Mouse (Mus musculus) embryo, embryonic 9.5 days (tissue): ENCODE measurements around the gene Ltbp1.
"Not testable (repeated sequence)": the region's sequence is repeated elsewhere in the genome, so short reads cannot be mapped to it uniquely, and the experiment has no call there.

Experiments used
- DNase-seq: peaks from one replicate; pipeline ENCODE4 v3.0.0-alpha.2; 2017; ENCODE audit errors: extremely low spot score

Gene Ltbp1

DNA sequence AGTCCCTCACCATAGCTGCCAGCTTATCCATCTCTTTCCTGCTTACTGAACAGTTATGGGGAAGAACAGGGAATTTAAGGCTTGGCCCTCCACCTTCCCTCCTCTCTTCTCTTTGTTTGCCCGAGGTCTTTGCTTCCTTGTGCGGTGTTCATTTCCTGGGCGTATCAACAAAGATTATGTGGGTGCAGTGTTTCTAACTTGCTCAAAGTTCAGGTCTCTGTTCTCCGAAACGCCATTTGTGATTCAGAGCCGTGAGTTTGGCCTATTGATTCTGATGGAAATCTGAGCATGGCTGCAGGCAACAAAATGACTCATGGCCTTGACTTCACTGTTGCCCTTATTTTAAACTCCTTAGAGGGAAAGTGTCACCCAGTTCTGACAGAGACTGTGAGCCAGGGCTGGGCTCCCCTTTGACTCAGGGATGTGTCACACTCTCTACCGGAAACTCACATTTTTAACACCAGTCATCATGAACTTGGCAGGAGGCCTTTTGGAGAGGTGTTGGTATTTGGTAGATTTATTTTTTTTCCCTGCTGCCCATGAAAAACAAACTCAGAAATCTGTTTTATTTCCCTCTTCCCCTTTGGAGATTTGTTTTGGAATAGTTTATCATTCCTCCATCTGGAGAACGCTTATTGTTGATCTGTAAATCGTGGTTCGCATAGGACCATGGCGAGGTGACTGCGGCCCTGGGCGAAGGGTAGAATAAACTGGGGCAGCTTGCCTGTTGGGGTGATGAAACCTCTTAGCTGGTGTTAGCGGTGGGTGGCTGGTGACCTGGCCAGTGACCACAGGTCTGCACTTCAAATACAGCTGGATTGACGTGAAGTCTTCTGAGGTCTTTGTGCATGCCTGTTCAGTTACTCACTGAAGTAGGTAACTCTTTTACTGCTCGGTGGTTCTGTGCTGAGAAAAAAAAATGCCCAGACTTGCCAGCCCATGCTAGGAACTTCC, 105.2 kb downstream of the Ltbp1 start:
- DNase-seq, result no peak

DNA sequence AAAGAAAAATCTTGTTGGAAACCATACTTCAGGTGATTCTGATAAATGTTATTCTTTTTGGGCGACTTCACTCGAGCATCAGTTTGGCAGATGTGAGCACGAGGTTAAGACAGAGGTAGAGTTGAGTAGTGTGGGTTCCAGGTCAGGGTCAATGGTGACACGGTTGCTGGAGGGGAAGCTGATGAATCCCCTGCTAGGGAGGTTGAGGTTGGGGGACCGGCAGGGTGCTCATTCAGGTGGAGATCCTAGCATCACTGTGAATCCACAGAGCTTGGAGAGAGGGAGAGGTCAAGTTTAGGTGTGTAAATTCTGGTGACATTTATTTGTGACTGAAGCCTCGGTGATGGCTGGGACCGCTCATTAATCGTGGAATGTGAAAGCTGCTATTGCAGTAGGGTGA, 110.2 kb downstream of the Ltbp1 start:
- no peak for DNase-seq

DNA sequence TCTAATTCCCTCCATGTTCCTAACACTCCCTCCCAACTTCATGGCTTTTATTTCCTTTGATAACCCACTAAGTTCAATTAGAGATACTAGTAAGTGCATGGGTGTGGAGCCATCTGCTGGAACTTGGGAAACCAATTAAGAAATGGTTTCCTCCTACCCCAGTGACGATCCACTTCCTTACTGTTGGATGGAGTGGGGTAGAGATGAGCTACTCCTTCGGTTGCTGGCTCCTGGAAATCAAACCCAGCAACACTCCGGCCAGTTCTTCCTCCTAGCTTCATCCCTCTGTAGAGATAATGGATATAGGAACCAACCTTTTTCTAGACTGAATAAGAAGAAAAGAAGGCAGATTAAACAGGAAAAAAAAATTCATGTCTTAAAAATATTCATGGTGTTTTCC, 113.5 kb downstream of the Ltbp1 start:
- DNase-seq, result no peak

DNA sequence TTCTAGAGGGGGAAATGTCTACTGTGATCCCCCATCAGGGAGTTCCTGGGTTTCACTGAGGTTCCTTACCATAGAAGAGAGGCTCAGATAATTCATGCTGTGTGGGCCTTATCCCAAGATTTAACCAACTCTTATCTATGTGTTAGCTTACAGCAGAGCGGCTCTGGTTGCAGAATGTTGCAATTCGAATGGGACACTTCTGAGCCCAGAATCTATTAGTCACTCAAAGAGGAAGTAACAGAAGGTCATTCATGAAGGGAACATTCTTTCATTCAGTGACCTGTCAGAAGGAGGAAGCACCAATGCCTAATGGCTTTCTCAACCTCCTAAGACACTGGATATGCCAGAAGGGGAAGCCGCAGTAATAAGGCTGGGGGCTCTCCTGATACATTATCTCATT, 114.1 kb downstream of the Ltbp1 start:
- DNase-seq, result no peak

DNA sequence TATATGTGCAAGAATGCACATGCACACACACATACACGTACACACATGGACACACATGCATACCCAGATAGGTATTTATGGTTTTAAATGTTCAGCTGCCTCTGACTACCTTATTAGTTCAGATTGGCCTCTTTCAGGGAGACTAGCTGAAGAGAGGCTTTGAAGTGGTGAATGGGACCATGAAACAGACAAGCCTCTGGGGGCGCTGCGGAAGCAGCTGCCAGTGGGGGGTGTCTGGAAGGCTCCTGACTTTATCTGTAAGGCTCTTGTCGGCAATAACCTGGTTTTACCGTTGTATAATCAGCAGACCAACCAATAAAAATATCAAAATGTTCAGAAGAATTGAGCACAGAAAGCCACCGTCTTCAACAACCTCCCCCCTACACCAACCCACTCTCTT, 114.7 kb downstream of the Ltbp1 start:
- no peak for DNase-seq

DNA sequence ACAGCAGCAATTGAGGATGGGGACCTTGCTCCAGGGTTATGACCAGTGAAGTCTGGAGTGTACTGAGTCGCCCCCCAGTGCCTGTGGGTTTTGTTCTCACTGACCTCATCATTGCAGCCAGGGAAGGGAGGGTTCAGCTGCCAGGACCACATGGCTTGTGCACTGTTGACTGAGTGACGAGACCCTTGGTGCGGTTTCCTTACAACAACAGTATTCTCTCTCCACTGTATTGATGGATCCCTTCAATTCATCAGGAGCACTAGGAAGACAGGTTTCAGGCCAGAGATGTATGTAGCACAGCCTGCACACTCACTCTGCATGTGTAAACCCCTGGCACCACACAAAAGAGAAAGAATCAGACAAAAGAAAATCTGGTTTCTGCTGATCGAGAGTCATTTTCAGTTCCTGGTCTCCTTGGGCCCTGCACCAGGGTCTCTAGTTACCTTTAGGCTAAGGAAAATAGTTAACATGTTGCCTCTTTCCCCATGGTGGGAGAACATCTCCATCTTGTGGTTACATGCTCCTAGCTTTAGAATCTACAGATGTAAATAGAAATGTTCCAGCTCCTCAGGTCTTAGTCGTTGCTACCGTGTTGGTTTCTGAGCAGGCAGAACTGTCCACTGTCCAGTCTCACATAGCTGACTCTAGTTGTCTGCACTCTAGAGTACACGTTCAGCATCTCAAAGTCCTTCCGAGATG, 117.4 kb downstream of the Ltbp1 start:
- DNase-seq, result no peak

DNA sequence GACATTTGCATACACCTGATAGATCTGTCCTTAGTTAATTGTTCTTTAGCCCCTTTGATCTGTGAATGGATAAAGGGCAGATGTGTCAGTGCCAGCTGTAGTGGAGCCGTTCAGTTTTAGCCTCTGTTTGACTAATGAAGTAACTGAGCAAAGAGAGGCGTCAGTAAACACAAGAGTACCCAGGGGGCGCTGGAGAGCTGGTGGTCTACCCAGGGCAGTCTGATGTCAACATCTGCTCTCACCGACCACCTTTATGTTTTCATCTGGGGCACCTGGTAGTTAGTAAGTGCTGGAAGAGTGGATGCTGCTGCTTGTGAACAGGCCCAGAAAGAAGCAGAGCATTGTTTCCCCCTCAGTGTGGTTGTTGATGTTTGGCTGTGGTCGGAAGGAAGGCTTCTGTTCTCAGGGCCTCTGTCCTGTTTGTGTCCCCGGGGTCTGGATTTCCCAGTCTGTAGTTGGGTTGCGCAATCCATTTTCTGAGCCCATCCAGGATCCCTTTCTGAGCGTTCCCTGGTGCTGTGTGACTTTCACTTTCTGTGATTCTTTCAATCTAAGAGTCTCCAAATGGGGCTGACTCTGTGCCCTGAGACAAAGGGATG, 123.1 kb downstream of the Ltbp1 start:
- peak; percentile 19 for DNase-seq

DNA sequence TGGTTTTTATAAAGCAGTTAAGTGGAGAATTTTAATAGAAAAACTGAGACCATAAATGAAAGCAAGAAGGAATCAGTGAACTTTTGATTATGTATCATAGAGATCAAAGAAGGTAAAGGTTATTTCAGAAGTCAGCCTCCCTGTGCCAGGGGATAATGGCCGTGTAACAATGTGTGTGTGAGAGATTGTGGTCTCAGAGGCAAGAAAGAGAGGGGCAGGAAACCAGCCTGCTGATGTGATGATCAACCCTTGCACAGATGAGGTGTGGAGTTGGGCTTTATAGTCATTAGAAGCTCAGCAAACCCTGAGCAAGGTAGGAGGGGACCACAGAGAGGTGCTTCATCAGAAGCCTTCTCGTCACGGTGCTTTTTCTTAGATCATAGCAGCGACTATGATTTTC, 128.6 kb downstream of the Ltbp1 start:
- DNase-seq, result no peak

DNA sequence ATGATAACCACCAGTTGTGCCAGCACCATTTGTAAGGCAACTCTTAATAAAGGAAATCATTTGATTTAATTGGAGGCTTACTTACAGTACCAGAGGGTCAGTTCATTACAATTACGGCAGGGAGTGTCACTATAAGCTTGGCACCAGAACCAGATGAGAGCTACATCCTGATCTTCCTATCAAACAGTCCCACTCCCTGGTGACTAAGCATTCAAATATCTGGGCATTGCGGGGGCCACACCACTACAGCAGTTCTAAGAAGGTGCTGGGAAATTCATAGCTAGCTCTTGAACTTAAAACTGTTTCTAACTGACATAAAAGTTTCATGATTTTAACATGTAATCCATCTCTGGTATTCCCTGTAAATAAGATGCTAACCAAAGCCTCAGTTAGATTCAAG, 134.4 kb downstream of the Ltbp1 start:
- no peak for DNase-seq

DNA sequence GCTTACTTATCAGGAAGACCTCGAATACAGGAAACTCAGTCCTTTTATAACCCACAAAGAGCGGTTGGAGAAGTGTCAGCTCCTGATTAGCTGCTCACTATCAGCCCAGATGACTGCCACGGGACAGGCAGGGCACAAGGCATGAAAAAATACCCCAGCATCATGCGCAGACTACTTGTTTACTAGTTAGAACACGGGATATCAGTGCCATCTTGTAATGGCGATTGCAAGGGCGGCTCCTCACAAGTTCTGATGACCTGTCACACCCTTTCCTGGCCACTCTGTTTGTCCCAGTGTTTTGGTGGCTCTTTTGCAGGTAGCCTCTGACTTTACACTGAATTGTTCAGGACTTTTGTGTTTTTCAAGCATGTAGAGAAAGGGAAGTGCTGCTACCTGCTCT, 137.5 kb downstream of the Ltbp1 start:
- DNase-seq, result not testable (repeated sequence)

DNA sequence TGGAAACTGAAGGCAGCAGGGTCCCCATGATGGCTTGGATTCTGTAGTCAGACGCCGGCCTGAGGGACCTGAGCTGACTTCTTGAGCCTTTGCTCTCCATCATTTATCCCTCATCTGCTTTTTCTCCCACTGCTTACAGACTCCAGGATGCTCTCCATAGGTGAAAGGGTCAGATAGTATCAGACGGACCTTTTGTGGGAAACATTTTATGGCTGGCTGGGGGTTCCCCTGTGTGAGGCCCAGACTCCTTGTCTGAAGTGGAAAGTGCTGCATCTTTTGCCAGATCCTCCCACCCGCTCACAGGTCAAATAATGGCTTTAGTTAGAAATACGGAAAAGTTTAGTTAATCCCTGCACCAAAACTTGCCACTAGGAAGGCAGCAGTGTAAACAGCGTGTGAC, 138.6 kb downstream of the Ltbp1 start:
- DNase-seq, result no peak

DNA sequence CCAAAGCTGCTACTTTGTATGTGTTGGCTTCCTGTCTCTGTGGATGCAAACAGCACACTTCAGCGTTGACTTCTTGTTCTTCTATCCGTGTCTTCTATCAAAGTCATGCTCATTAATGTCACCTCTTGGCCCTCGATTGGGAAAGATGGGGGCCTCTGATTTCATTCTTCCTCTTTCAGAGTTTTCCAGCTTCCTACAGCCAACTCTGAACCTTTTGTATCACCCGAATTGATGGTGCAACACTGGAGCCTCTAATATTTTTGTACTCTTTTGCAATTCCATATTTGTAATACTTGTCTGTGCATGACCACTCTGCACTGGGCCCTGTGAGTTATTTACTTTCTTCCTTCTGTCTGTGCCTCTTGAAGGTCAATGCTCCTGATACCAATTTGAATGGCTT, 141.8 kb downstream of the Ltbp1 start:
- DNase-seq, result no peak

DNA sequence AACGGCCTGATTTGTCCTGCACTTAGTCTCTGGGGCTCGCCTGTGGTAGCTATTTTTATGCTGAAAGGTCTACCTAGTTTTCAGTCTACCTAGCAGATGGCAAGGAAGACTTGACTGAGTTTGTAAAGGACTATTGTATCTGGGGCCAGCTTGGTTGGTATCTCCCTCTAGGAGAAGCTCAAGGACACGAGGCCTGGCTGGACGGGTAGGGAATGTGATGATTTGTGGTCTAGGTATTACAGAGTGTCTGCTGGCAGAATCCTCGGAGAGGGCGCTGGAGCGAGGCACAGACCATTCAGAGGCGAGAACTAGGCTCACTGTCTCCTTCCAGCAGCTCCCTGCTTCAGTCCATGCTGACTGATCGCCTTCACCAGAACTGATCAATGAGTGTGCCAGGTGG, 146.4 kb downstream of the Ltbp1 start:
- no peak for DNase-seq

DNA sequence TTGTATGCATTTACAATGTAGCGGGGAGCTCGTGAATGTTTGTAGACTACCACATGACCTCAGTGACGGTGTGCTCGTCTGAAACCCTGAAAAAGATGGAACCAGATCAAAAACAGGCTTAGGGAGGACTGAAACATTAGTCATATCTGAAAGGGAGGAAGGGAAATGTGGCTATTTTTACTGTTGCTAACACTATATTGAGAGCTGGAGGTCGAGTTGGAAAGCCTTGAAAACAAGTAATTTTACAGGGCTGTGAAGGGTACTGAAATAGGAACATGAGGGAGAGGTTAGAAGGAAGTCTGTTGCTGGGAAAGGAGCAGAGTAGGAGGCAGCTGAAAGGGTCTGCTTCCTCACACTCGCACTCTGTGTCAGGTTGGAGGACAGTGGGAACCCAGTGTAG, 147.7 kb downstream of the Ltbp1 start:
- DNase-seq, result no peak

DNA sequence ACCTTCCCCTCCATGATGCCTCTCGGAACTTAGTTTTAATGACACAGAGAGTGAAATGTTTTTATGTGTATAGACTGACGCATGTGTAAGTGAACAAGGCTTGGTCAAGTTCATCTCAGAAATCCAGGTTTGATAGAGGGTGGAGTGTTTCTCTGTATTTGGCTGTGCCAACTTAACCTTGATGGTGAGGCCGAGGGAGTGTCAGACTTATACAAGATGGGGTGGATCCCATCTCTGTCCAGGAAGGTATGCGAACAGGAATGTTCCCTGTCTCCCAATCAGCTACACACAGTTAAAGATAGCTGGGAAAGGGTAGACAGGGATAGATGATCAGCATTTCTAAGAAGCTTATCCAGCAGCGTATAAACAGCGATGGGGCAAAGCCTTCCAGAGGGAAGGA, 153.0 kb downstream of the Ltbp1 start:
- DNase-seq, result no peak

DNA sequence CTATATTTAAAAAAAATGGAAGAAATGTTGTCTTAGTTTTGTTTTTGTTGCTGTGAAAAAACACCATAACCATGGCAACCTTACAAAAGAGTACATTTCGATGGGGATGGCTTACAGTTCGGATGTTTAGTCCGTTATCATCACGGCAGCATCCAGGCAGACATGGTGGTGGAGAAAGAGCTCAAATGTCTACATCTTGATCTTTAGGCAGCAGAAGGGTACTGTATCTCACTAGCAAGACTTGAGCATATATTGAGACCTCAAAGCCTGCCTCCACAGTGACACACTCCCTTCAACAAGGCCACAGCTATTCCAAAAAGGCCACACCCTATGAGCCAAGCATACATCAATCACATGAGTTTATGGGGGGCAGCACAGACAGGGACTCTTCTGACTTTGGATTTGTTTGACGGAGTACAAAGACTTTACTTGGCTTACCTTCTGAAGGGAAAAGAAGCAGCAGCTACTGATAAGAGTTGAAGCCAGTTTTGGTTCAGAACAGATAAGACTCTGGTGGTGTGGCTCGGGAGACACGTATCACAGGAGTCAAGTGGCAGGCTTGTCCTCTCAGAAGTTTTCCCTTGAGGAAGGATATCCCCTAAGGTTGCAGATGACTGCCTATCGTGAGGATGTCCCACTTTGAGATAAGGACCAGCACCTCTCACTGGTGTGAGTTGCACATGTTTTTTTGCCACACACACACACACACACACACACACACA, 153.9 kb downstream of the Ltbp1 start:
- DNase-seq, result no peak

DNA sequence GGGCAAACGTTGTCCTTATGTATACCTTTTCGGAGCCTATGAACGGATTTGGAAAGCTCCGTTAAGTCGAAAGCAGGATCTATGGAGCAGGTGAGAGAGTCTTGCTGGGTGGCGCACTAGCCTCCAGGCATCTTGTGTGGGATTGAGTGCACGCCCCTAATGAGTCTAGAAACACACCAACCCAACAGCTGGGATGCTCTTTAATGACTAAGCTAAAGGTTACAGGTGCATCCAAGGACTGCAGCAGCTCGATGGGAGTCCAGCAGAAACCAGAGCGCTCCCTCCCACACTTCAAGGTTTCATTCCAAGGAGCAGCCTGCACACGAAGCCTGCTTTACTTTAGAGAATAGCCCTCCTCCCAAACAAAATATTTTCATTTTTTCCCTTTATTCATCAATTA, 155.7 kb downstream of the Ltbp1 start:
- no peak for DNase-seq

DNA sequence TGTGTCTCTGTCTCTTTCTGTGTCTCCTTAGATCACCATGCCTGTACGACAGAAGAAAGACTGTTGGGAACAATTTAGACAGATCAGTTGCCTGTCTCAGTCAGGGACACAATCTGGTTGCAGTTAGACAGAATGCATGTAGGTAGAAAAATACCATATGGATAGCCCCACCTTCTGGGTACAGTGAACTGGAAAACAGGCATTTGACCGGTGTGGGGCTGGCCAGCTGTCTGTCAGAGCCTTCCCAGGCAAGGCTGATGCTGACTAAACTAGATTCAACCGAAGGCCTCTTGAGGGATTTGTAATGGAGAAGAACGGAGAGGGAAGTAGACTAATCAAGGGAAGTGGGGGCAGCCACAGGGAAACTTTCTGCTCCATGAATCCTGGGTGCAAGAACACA, 156.6 kb downstream of the Ltbp1 start:
- DNase-seq, result no peak

DNA sequence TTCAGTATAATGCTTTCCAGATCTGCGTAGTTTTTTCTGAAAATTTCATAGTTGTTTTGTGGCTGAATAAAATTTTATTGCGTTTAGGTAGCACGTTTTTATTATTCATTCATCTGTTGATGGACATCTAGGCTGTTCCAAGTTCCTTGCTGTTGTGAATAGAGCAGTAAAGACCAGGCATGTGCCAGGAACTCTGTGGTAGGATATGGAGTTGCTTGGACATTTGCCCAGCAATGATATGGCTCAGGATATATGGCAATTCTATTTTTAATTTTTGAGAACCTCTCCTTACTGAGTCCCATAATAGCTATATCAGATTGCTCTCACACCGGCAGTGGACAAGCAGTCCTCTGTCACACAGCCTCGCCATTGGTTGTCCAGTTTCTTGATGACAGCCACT, 159.2 kb downstream of the Ltbp1 start:
- DNase-seq, result no peak

DNA sequence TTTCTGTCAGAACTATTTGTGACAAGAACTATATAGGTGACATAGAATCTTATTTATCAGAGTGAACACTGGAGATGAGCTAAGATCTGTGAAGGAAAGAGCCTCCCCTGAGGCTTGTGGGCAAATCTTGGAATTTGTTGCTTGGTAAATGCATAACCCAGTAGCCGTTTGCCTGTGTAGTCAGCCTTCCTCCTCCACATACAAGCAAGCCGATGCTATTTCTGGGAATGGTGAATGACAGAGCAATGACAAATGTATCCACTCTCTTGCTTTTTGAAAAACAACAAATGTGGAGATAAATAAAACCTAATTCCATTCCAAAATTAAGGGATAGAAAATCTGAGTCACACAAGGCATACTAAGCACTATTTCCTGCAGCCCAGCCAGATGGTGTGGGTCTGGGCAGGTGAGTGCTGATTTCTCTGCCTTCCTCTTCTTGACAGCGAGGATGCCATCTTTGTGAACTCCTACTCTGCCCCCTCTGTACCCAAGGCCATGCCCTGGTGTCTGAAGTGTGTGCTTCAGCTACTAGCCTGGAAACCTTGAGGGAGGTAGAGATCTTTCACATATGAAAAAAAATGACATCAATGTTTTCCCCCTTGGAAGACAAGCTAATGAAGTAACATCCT, 163.3 kb downstream of the Ltbp1 start:
- no peak for DNase-seq

DNA sequence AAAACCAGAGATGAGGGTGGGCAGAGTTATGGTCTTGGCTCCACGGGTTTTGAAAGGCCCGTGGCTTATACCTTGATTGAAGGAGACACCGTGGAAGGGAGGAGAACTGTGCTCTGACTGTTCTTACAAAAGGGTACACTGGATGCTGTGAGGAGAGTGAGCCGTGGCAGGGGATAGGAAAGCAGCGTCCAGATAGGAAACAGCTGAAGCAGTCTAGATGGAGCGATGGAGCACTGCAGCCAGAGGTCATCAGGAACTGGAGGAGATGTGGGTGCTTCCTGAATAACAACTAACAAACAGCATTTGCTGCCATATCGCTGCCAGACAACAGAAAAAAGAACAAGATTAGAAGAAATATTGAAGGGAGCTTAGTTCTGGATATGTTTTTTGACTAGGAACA, 166.3 kb downstream of the Ltbp1 start:
- no peak for DNase-seq
